Mouse (Mus musculus): ENCODE data around the gene Usp43.

Gene Usp43

DNA sequence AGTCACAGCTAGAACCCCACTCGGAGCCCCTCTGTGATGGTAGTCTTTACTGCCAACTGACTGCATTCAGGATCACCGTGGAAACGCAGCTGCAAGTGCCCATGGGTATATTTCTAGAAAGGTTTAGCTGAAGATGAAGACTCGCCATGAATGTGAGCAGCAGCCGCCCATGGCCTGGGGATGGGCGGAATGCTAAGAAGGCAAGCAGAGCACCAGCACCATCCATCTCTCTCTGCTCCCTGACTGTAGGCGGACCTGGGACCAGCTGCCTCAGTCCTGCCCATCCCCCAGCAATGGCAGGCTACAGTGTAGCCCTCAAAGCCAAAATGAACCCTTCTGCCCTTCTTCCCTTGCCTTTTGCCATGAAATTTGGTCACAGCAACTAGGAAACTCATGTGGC is 26.3 kb downstream of the Usp43 start:
- no peak for DNase-seq

DNA sequence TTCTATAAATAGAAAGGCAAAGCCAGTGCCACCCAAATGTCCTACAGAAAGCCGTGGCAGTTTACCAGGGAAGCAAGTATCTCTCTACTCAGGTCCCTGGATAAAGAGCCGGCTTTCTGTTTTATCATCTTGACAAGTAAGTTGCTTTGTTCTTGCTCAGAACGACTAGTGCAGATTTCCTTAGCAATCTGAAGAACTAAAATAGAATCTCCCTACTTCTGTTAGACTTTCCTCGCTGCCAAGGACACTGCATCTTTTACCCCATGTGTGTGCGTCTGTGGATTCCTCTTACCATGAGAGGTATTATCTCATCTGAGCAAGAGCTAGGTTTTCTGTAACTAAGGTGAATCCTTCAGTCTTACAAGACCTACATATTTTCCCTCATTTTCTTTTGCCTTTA is 33.4 kb downstream of the Usp43 start:
- DNase-seq: no peak

DNA sequence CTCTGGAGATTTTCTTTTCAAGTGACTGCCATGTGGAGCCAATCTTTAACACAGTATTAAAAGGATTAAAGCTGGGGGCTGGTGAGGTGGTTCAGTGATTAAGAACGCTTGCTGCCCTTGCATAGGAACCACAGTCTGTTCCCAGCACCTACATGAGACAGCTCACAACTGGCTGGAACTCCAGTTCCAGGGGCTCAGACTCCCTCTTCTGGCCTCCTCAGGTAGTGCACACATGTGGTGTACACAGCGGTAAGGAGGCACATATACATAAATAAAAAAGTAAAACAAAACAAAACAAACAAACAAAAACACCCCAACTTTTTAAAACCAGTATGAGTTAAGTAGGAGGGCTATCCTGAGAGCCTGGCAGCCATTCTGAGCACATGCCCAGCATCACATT is 36.0 kb downstream of the Usp43 start:
- no peak for DNase-seq

DNA sequence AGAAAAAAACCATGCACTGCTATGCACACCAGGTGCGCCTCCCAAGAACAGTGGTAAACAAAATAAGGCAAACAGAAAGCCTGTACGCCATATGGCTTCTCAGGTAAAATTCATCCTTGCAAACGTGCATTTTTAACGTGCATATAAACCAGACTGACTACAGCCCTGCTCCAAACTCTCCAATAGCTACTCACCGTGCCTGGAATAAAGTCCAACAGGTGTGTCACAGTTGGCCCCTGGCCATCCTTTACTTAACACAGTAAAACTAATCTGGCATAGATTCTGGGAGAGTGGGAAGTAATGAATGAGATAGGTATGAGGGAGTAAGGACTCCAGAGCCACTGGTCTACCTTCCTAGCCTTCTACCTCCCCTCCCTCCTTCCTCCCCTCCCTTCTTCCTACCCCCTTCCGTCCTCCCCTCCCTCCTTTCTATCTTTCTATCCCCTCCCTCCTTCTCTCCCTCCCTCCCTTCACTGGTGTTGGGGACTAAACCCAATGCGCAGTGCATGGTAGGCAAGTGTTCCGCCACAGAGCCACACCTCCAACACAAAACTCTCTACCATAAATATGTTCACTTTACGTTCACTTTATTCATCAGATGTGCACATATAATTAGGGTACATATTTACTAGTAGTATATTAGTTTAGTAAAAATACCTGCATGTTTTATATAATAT is 56.3 kb downstream of the Usp43 start:
- DNase-seq: no peak

DNA sequence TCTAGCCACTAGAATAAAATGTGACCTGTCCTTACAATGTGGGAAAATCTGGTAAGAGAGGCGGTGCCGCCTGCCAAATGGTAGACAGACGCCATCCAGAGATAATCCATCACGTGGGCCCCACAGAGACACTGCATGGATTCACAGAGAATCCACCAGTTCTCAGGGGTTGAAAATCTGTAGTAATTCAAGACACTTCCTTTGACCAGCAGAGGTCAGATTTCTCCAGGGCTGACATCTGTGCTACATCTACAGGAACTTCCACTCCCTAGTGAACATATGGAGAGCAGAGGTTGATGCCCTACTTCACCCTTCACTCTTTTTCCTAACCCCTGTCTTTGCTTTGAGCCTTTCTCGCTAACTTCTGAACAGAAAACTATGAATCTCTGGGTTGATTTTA is 56.9 kb downstream of the Usp43 start:
- no peak for DNase-seq

DNA sequence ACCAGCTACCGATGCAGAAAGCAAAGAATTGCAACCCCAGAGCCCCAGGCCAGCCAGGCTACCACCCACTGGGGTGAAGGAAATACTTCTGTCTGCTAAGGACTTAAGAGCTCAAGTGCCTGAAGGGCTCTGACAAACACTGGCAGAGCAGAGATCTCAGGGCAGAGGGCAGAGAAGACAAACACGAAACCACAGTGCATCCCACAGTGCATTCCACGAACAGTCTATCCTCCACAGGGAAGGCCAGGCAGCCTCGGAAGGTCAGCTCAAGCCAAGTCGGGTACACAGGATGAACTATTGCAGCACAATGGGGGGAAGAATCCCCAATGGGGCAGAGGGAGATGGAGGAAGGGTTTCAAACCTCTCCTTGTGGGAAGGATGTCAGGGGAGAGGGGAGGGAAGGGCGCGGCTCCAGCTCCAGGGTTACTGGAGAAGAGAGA is 60.5 kb downstream of the Usp43 start:
- DNase-seq: no peak

DNA sequence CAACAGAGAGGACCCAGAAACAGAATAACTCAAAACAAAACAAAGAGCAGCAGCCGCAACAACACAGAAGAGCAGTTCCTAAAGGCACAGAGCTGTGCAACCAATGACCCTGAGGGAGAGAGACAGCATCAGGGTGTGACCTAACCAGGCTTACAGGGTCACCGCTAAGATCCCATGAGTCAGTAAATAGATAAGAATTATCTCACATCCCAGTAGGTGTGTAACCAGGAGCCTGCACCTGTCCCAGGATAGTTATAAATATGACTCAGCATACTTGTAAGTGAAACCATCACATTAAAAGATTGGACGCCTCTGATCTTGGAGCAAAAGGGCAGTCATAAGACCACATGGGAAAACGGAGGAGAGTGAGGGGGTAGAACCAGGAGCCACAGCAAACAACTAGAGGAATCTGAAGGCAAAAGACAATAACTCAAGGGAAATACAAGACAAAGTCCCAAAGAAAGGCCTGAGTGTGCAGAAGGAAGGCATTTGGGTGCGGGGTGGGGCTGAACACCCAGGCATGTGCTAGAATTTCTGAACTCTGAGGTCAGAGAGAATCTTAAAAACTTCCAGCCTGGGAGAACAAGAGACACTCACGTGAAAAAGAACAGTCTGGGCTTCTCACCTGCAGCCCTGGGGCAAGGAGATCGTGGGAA is 61.1 kb downstream of the Usp43 start:
- no peak for DNase-seq

DNA sequence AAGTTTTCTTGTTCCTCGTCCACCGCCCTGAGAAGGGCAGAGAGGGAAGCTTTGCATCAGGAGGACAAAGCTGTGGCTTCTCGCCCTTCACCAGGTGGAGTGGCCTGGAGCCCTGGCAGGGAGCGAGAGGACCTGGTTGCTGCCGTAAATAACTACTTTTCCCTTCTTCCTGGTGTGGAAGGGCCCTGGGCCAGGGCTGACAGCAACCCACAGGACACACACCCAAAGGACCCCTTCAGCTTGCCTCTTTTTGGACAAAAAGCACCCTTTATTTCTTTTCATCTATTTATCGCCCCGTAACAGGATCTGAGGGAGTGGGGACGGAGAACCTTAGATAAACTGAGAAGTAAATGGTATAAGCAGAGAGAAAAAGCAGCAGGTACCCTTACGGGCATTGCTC is 63.4 kb downstream of the Usp43 start:
- no peak for DNase-seq

DNA sequence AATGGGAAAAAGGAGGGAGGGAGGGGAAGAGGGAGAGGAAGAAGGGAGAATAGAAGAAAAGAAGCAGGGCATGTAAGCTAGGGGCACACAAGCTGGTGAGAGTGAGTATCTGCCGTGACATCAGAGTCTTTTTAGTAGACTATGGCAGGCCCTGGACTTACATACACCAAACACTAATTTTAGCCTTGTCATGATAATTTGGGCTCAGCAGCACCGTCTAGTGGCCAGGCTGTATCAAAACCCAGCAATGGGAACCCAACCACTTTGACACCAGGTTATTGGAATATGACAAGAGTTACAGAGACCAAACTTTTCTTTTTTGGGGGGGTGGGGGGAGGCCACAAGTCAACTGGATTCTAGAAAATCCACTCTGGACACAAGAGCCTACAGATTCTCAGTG is 66.9 kb downstream of the Usp43 start:
- DNase-seq: peak; percentile 17

DNA sequence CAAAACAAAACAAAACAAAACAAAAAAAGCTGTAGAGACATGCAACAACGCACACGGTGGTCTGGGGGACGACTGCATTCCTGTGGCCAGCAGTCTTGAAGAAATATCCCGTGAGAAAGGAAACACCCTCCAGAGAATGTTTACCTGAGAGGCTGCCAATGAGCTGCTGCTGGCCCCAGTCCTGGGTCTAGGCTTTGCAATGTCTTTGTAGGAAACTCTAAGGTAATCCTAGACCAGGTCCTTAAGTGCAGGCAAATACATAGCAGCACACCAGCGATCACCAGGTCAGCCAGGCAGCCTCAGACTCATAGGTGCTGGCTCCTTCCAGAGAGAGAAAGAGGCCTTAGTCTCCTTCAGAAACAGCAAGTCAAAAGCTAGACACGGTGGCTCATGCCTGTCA is 68.0 kb downstream of the Usp43 start:
- DNase-seq: no peak

DNA sequence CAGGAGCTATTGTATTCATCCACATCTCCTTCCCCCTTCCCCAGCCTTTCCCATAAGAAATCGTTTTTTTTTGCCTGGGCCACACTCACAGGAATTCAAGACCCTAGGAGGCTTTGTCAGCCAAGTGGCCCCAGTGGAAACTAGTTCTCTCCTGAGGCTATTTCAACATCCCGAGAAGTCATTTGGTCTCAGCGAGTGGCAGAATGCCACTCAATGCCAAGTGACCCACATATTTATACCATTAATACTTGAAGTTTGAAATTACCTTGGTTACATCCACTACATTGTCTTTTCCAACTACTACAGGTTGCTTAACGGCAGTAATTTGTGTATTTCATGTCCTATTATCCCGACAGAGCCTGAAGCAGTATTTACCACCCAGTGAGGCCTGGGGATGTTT is 70.2 kb downstream of the Usp43 start:
- DNase-seq: no peak

DNA sequence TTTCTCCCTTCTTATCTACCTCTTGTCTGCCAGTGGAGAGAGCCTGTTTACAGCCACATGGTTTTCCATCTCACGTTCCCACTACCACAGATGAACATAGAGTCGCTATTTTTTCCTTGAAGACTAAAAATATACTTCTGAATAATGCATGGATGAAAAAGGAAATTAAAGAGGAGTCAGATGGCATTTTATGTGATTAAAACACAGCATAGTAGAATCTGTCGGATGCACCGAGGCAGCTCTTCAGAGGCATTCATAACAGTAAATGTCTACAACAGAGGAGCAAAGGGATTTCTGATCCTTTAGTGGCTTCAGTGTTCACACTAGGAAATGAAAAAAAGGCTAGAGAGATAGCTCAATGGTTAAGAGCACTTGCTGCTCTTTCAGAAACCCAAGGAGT is 76.8 kb downstream of the Usp43 start:
- DNase-seq: no peak

DNA sequence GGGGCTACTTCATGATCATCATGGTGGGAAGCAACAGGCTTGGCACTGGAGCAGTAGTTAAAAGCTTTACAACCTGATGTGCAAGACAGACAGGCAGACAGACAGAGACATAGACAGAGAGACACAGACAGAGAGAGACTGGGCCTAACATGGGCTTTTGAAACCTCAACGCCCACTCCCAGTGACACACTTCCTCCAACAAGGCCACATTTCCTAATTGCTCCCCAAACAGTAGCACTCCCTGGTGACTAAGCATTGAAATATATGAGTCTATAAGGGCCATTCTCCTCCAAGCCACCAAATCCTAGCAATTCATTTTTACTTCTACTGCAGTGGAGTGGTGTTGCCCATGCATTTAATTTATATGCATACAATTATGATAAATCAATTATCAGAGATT is 82.1 kb downstream of the Usp43 start:
- DNase-seq: no peak

DNA sequence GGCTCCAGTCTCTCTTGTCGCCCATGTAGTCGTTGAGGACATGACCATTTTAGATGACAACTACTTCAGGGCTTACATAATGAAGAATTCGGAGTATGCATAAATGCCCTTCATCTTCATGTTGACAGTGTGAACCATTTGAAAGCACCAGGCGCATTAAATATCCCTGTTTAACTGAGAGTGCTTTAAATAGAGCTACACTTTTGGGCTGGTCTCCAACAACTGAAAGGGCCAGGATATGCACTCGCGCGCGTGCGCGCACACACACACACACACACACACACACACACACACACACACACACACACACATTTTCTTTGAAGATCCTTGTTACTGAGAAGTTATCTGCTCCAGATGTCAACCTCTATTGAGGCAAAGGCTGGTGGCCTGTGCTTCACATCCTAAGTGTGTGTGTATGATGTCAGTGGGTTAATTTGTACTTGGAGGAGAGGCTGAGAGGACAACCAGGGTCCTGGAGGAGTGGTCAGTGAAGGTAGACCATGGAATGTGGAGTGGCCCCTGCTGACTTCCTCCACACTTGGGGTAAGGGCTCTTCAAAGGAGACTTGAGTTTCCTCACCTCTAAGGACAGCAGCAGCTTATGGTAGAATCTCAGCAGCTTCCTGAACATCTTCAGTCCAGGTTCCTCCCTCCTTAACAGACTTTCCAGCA is 86.4 kb downstream of the Usp43 start:
- no peak for DNase-seq

DNA sequence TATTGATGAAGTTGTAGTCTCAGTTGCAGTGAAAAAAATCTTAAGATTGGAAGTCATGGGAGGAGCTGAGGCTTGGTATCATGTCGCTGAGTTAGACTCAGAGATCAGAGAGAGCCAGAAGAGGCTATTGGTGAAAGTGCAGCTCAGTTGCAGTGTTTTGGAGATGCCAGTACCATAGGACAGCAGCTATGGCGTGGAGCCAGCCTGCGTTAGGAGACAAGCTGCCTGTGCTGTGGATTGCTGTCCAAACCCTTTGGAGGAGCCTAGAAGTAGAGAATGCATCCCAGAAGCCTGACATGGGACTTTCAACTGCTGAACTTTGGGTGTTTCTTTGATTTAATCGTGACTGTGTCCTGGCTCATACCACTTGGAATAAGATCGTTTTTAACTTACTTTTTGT is 90.1 kb downstream of the Usp43 start:
- DNase-seq: no peak

DNA sequence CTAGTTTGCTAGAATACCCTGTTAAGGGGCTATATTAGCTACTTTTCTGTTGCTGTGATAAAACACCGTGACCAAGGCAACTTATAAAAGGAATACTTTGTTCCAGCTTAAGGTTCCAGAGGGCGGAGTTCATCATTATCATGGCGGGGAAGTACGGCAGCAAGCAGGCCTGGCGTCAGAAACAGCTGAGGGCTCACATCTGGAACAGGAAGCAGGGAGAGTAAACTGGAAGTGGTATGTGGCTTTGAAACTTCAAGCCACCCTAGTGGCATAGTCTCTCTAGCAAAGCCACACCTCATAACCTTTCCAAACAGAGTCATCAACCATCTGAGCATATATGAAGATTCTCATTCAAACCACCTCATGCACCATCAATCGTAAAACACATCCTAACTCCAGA is 92.4 kb downstream of the Usp43 start:
- no peak for DNase-seq

DNA sequence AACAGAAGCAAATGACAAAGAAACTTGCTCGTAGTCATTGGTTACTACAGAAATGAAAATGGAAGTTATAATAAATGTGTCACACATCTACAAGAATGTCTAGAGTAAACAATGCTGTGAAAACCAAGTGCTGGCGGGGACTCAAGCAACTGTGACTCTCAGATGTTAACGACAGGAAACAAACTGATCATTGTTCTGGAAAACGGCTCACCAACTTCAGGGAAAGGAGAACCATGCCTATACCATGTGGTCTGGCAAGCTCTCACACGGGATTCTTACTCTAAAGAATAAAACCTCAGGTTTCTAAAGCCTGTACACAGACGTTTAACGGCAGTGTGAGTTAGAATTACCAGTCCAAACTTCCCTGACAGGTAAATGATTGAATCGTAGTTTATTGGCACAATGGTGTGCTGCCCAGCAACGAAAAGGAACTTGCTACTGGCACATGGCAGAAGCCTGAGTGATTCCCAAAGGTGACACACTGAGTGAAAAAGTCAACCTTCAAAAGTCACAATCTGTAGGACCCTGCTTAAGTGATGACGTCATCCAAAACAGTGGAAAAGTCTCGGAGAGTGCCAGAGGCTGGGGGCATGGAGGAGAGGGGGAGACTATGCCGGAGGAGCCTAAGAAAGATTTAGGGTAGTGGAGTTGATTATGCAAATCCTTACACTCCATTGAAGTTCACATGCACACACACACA is 93.4 kb downstream of the Usp43 start:
- DNase-seq: no peak

DNA sequence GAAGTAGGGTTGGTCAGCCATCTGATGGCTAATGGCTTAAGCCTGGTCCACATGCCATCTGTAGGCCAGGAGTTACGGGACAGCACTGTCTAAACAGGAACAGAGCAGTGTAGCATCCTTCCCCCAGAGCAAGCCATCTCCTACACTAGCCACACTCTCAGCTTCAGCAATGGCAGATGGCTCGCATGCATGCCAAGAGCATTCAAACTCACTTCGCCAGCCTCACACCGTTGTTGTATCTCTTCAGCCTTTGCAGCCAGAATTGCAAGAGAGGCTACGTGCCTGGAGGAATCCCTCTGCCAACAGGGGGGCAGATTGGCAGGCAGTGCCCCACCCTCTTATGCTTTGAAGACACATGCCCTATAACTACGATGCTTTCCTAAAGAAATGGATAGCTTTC is 100.4 kb downstream of the Usp43 start:
- DNase-seq: no peak

DNA sequence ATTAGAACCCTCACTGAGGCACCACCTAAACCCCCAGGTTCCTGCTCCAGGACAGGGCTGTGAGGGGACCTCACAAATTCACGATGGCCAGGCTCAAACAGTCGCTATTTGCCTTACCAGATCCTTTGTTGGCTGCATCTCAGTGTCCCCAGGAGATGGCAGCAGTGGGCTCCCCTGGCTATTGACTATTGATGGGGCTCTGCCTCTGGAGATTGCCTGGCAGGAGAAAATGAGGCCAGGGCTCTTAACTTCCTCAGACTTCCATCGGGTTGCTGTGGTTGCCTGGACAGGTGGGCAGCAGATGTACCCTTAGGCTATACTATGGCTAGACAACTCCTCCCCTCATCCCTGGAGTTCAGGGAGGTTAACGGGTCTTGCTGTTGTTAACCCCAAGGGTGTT is 101.7 kb downstream of the Usp43 start:
- DNase-seq: peak; percentile 9

DNA sequence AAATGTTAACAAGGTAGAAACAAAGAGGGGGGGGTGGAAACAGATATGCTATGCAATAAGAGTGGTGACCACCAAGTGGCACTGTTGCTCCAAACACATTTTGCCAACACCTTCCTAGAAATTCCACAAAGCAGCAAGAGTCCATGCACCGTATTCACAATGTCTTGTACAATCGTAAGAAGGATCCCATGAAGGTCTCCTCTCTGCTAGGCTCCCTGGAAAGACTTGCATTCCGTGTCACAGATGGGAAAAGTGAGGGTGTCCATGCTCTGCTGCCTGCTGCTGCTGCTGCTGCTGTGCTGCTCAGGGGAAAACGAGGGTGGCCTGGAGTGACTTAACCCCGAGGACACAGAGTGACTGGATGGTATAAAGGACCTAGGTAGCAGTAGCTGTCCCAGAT is 102.3 kb downstream of the Usp43 start:
- DNase-seq: no peak

DNA sequence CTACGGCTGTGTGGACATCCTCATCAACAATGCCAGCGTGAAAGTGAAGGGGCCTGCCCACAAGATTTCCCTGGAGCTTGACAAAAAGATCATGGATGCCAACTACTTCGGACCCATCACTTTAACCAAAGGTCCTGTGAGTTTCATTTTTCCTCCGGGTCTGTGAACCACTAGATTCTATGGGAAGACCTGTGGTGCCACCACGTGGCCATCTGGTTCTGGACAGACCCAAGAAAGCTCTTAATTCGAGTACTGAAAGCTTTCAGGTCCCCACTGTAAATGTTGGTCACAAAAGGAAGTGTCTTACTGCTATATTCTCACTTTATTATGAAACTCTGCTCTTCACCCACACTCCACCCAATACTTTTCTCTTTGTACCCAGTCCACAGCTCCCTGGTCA is 110.4 kb downstream of the Usp43 start:
- DNase-seq: no peak

DNA sequence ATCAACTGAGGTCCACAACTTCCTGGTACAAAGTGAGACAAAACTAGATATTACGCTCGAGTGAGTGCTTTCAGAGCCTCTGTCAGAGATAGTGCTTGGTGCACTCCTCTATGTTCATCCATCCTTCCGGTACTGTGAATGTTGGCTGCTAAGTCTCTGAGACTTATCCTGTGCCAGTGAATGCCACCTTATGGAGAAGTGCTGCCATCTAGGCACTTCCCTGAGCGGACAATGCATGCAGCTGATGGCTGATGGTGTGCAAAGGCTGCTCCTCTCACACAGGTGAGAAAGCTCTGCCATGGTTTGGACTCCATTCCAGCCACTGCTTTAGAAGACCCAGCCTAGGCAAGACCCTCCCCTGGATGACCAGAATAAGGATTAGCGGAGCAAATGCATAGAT is 113.9 kb downstream of the Usp43 start:
- DNase-seq: no peak

DNA sequence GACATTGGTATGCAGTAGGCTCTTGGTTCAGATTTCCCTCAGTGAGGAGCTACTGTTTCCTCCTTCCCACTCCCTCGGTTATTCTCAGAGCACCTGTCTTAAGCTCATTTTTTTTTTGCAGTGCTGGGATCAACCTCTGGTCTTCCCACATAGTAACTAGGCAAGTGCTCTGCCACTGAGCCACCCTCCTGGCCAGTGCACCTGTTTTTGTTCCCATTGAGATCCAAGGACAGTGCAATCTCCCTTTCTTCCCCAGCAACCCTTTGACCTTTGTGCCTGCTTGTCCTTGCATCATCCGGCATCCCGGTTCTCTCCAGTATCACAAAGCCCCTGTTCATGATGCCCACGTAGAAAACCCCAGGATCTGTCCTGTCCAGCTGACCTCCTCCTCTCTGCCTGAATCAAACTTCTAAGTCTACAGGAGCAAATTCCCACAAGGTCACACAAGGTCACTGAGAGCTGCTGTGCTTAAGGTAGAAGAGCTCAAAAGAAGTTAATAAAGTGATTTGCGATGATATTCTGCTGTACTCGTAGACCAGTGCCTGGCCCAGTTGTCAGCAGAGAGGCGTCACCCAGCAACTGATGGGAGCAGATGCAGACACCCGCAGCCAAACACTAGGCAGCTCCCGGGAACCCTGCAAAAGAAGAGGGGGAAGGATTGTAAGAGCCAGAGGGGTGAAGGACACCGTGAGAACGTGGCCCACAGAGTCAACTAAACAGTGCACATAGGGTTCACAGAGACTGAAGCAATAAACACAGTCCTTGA is 114.9 kb downstream of the Usp43 start:
- no peak for DNase-seq
